Mouse (Mus musculus) layer of hippocampus, postnatal 36 days (tissue): ENCODE results near the gene Ppat. TPM values are rescaled to one million over a fixed set of nuclear protein-coding genes. Genes with fewer than 3 reads are reported as not detected.

ENCODE experiments used
- DNase-seq, 2 experiments: peaks; one replicate each; pipeline ENCODE4 v3.0.0; 2022
- total RNA-seq, 2 experiments: library from RNA; stranded (reverse); gene quantifications; 2 replicates each; pipeline ENCODE4 v1.2.3; 2021

Gene Ppat
- total RNA-seq, 2 experiments from 2014 or later: 16.3 to 16.5 TPM

- no peak for DNase-seq
Observed at GRCm38 (mm10) chr5:76876106-76876758, 75.1 kb downstream of the Ppat start.

GRCm38 (mm10) chr5:76869553-76869952 is 81.8 kb downstream of the Ppat start:
- DNase-seq: no peak

GRCm38 (mm10) chr5:76868693-76869286 is 82.6 kb downstream of the Ppat start:
- DNase-seq: no peak

DNA sequence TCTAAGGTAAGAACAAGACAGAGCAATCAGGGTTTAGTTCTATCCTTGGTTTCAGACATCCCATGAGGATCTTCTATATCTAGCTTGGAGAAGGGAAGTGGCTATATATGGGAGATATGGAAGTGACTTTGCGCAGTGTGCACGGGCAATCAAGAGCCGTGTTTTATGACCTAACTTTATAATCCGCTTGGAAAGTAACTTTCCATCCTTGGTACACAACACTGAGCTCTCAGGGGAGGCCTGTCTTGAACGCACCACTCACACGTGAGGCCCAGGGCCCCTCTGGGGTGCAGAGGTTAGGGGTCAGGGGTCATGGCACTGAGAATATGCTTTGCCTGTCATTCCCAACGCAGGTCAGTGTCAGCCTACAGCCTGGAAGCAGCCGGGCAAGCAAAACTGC is 84.6 kb downstream of the Ppat start:
- DNase-seq: no peak

Other genes with a start within 250 kb of the Ppat start
- 10 to 100 TPM; 23.1 to 27.3 TPM for gene Aasdh, start 46.1 kb downstream of the Ppat start, total RNA-seq
- 10 to 100 TPM; 84.2 to 92.1 TPM for gene Paics, start 271 bp downstream of the Ppat start, total RNA-seq
- 100 to 1,000 TPM in 1 of 2 experiments, 10 to 100 TPM in 1; 99.8 to 101 TPM for gene Srp72, start 23.1 kb upstream of the Ppat start, total RNA-seq
- gene Arl9, start 52.5 kb upstream of the Ppat start, total RNA-seq: not detected
- gene Thegl, start 64.4 kb upstream of the Ppat start, total RNA-seq: 1 to 10 TPM in 1 of 2 experiments, under 1 TPM in 1; 0.76 to 2.0 TPM
- gene Hopx, start 163.5 kb upstream of the Ppat start, total RNA-seq: 10 to 100 TPM; 85.0 to 92.8 TPM